Mouse (Mus musculus): Measurements from ENCODE around the gene Znrf4.
"Not testable (repeated sequence)": the region's sequence is repeated elsewhere in the genome, so short reads cannot be mapped to it uniquely, and the experiment has no call there.

Gene Znrf4

DNA sequence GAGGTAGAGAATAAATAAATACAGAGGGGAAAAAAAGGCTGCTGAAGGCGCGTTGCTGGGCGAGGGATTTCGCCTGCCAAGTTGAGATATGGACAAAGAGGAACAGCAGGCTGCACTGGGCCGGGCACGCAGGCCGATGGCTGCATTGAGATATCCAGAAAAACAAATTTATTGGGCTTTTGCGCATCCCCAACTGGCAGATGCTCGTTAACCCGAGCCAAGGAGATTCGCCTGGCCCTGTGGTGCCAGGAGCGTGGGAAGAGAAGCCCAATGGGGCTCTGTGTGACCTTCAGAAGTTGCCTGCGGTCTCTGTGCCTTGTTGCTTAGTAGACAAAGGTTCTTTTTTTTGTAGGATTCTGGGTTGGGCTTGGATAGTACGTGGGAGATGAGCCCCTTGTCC is 24.0 kb upstream of the Znrf4 start:
- DNase-seq (ENCODE audit: low spot score in 2 of 2), result no peak

DNA sequence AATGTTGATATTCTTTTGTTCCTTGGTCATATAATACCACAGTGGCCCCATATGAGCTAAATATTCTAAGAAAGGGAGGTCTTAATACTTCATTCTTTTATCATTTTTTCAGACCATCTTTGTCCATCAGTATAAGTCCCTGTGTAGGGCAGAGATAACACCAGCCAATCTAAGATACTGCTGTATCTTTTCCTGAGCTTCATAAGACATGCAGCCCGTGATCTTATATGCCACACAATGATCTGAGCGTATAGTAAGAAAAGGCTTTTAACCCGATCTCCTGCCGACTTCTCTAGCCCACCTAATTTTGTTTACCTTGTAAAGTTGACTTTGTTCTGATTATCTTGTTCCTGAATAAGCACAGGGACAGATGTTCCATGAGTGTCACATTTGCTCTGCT is 12.7 kb upstream of the Znrf4 start:
- DNase-seq (ENCODE audit: low spot score in 2 of 2), result no peak

DNA sequence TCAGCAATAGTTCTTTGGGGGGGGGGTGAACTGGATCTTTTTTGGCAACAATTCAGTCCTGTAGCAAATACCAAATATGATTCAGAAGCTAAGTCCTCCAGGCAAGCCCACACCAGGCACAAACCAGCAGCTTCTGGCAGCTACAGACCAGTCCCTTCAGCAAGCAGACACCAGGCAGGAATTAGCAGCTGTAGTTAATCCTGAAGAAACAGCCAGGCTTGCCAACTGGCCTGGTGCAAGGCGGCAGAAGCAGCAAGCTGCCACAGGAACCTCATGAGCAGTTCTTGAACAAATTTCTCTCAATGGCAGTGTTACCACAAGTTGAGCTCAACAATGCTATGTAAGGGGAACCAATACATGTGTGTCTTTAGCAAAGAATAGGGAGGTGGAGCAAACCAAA is 10.5 kb upstream of the Znrf4 start:
- no peak for DNase-seq (ENCODE audit: low spot score in 2 of 2)

DNA sequence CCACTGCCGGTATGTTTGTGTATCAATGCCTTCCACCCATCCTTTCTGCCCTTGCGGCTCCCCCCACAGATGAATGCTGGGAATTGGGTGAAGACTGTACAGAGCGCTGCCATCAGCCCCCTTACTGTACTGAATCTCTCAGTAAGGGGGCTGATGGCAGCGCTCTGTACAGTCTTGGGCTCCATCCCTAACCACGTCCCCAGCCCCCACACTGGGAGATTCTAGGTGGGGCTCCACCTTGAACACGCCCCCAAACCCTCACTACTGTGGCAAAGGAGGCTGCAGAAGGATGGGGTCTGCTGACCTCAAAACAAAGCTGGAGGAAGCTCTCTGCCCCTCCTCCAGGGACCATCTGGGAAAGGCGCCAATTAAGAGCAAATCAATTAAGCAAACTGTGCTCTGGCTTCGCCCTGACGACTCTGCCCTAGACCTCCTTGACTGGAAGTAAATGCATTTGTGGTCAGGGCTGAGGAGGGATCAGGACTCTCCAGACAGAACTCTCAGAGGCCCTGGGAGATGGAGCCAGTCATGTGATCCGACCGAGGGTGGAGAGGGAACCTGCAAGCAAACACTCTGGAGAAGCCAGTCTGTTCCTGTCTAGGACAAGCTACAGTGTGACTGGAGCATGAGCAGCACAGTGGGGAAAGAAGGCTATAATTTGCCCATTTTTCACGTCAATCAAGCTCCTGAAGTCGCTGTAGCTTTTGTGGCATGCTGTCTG is 3.6 kb upstream of the Znrf4 start:
- no peak for DNase-seq (ENCODE audit: low spot score in 2 of 2)

DNA sequence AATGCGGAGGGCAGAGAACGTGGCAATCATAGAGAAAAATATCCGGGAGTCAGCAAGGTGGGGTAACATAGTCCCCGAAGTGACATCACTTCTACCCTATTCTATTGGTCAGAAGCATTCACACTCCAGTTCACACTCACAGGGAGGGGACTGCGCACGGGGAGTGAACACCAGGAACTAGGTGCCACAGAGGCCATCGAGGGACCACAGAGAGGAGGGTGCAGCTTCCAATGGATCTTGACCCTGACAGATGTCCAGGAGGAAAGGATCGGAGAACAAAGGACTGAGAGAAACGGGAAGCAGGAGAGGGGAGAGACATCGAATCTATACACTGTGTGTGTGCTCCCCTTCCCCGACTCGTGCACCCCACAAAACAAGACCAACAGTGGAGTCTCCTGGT is 2.7 kb upstream of the Znrf4 start:
- no peak for DNase-seq (ENCODE audit: low spot score in 2 of 2)

DNA sequence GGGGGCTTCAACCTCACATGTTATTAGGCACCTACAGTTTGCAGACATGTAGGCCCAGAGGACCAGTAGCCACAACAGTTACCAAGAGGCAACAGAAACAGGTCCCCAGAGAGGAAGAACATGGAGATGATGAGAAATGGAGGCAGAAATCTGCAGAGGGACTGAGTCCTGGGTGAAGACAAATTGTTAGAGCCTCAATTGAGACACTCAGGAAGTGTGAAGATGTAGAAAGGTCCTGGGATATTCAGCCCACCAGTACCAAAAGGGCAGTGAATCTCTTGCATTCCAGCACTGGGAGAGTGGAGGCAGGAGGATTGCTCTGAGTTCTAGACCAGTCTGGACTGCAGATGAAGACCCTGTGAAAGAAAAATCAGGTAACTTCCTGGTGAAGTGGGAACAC is 2.1 kb upstream of the Znrf4 start:
- DNase-seq (ENCODE audit: low spot score in 2 of 2), result no peak

DNA sequence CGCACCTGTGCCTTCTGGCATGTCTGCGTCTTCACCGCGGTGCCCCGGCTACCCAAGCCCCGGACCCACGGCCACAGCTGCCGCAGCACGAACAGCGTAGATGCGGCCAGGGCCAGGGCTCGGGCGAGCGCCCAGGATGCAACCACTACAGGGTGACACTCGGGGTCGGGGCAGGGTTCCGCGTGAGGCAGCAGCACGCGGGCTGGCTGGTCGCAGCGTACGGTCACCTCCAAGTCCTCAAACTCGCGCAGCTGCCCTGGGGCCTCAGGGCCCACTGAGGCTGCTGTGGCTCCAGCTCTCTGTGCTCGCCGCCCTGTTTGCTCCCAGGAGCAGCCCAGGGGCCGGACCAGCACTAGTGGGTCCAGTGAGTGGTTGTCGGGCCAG is 532 bp downstream of the Znrf4 start:
- DNase-seq (ENCODE audit: low spot score in 2 of 2), result no peak

DNA sequence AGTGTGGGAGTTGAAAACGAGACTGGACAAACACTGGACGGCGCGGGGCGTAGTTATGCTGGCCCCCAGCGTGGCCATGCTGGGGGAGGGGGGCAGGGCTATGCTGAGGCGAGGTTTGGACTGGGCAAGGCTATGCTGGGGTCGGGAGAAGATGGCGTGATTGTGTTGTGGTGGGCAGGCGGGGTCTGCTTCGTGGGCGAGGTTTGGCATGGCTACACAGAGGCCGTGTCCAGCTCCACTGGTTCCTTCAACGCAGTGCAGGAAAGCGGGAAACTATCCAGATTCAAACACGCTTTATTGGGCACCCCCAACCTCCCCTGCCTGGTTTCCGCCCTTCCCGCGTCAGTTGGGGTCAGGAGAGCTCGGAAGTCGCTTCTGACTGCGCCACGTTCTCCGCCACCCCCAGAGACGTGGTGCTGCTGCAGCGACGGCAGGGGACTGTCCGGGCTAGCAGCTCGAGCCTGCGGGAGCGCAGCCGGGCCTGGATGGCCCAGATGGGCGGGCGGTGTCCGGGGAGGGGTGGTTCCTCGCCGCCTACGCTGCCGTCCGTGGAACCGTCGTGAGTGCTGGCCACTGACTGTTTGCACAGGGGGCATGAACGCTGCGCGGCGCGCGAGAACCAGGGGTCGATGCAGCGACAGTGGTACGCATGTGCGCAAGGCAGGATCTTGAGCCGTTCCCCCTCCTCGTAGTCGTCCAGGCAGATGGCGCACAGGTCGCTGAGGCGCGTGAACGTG is 1.1 kb downstream of the Znrf4 start:
- no peak for DNase-seq (ENCODE audit: low spot score in 2 of 2)

DNA sequence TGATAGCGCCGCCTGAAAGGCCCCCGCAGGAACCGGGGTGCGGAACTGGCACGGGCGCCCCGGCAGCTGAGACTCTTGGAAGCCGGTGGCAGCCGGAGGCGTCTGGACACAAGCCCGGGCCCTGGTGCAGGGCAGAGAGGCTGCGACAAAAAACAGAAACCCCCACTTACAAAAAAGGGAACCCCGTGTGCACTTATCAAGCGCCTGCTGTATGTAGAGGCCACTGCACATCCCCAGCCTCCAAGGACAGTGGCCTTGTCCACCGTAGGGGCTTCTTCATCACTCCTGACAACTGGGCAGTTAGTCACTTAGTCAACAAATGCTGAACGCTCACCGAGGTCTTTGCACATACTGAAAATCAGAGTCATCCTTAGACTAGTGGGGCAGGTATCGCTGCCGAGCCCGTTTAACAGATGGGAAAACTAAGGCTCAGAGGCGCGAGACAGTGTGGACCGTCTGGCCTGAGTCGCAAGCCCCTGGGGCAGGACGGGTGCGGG is 1.7 kb downstream of the Znrf4 start:
- DNase-seq (ENCODE audit: low spot score in 2 of 2), result no peak

DNA sequence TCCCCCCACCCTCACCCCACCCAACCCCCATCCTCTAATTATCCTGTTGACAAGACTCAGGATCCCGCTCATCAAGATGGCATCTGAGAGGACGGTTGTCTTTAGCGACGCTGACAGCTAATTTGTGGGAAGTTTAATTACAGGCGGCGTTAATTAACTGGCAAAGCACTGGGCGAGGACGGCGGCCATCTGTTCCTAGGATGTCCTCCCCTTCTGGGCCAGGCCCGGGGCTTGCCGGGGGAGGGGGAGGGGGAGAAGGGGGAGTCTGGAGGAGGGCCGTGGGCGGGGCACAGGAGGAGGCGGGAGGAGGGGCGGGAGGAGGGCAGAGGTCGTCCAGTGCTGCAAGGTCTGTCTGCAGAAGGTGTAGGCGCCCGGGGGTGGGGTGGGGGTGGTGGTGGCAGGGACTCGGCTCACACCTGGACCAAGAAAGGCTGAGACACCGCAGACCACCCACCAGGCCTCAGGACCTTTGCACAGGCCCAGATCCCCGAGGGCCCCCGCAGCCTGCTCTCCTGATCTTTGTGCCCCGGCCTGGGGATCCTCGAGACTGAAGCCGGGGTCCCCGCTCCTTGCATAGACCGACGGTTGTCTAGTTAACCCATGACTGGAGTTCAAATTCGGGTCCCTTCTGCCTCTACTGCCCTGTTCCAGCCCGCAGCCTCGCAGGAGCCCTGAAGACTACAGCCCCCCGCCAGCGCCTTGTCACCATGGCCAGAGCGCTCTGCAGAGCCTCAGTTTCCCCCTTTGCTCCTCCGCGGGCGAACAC is 2.3 kb downstream of the Znrf4 start:
- DNase-seq (ENCODE audit: low spot score in 2 of 2), result no peak

DNA sequence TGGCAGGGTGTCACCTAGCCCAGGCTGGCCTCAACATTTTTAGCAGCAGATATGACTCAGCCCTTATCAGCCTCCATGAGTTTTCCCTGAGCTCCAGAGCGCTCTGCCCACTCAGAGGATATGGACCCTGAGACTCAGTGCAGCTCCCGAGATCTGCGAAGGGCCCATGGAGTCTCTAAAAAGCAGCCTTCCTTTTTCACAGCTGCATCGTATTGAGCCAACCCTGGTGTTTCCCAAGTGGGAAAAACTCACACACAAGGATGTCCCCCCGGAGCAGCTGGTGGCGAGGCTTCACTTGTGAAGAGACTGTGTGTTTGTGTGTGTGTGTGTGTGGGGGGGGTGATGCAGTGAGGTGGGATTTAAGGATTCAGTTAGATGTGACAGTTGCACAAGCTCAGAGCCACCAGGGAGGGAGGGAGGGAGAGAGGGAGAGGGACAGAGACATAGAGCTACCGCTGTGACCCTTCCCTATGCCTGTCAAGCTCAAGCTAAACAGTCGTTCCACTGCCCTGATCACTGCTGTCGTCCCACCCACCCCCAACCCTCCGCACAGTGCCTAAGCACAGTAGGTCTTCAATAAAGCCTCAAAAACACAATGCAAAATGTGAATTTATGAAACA is 3.1 kb downstream of the Znrf4 start:
- DNase-seq (ENCODE audit: low spot score in 2 of 2), result no peak

DNA sequence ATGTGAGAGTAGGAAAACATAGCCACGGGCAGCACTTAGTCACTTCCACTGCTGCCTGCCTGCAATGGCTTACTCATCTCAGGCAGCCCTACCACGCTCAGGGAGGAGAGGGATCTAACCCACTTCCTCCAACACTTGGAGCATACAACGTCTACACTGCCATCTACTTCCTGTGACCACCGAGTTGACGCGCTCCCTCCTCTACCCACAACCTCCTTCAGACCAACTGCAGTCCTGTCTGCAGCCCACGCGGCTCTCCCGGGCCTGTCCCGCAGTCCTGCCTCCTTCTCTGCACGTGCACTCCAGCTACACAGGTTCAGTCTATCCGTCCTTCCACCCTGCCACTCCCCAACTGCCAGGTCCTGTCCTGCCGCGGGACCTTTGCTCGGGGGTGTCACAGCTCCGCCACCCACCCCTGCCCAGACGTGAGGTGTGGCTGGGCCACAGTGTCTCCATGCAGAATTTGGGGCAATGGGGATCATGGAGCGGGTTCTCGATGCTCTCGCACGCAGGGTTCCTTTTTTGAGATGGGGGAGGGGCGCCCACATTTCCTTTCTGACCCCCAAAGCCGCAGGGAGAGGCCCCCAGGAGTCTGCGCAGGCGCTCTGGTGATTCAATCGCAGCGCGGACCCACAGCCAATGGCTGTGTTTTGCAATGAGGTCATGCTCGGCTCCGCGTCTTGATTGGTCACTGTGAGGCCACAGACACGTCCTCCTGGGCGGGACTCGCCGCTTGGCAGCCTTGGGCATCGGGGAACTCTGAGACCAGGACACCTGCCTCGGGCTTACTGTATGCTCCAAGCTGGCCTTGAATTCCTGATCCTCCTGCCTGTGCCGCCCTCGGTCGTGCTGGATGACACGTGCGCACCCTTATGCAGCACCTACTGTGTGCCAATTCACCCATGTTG is 4.8 kb downstream of the Znrf4 start:
- peak; percentile 94 to 96 for DNase-seq (ENCODE audit: low spot score in 2 of 2)

DNA sequence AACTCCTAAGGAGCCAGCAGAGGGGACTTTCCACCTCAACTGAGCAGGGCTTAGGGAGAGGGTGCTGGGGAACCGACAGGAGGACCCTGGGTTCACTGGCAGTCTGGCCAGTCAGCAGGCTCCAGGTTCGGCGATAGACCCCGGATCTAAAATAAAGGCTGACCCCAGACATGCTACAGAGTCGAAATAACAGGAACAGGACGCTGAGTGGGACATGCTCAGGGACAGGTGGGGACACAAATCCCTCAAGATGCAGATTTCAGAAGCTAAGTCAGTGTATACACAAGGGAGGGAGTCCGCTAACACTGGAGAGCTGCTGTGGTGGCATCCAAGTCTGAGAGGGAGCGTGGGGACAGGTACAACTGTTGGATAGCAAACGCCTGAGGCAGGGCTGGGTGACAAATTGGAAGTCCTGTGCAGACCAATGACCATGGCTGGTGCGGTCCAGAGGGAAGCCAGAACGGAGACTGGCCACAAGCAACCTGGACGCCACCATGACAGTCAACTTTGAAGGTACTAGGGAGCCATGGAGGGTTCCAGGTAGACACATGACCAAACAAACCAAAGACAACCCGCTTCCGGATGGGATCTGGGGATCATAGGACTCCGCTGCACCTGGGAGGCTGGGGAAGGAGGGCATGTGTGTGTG is 5.7 kb downstream of the Znrf4 start:
- no peak for DNase-seq (ENCODE audit: low spot score in 2 of 2)

DNA sequence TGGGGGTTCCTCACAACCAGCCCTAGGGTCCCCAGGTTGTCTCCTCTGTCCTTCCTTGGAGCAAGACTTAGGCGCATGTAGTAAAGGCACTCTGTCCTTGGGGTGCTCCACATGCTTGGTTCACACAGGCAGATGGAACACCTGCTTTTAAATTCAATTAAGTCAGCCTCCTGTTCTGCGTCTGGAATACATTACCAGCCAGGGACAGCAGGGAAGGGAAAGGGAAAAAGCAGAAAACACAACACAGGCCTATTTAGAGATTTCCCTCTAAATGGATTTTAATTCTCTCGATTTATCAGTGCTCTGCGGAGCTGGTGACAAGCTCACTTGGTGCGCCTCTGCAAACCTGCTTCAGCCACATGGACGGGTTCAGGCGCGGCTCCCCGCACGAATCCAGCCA is 6.8 kb downstream of the Znrf4 start:
- DNase-seq (ENCODE audit: low spot score in 2 of 2), result no peak

DNA sequence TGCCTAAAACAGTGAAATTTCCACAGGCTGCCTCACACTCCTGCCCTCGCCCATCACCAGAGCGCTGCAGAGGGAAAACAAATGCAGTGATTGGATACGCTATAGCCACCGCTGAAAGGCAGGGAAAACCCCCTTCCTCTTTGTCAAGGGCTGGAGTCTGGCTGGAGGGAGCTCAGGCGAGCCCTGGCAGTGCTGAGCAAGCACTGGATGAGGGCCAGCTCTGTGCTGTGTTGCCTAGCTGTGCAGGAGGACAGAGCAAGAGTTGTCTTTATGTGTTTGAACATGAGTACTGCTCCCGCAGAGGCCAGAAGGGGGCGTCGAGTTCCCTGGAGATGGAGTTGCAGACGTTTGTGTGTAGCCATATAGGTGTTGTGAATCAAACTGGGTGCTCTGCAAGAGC is 9.7 kb downstream of the Znrf4 start:
- DNase-seq (ENCODE audit: low spot score in 2 of 2), result no peak

DNA sequence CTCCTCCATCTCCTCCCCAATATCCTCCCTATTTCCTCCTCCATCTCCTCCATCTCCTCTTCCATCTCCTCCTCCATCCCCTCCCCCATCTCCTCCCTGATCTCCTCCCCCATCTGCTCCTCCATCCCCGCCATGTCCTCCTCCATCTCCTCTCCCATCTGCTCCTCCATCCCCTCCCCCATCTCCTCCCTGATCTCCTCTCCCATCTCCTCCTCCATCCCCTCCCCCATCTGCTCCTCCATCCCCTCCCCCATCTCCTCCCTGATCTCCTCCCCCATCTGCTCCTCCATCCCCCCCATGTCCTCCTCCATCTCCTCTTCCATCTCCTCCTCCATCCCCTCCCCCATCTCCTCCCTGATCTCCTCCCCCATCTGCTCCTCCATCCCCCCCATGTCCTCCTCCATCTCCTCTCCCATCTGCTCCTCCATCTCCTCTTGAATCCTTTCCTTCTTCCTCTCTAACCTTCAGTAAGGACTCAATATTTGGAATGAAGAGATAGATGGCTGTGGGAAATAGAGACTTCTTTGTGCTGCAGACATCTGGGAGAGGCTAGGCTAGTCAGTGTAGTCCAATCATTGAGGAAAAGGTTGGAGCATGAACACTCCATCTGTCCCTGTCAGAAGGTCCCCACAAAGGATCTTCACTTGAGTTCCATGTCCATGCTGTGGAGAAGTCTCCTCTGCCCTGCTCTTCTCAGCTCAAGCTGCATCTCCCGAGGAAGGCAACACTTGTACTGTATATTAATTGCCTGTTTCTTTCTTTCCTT is 10.4 kb downstream of the Znrf4 start:
- DNase-seq (ENCODE audit: low spot score in 2 of 2), result not testable (repeated sequence)

DNA sequence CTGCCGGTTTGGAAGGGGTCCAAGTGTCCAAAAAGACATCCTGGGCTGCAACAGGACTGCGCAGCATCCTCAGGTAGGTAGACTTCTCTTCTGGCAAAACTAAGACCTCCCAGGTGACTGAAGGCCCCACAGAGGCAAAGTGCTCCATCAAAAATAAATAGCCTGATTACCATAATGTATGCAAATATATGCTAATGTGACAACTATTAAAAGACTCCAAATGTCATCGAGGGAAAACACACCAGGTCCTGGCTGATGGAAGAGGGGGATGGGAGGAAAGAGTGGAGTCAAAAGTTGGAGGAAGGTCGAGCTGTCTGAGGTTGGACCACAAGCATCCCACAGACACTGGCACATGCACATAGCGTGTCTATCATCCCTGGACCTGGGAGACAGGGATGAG is 13.0 kb downstream of the Znrf4 start:
- no peak for DNase-seq (ENCODE audit: low spot score in 2 of 2)

DNA sequence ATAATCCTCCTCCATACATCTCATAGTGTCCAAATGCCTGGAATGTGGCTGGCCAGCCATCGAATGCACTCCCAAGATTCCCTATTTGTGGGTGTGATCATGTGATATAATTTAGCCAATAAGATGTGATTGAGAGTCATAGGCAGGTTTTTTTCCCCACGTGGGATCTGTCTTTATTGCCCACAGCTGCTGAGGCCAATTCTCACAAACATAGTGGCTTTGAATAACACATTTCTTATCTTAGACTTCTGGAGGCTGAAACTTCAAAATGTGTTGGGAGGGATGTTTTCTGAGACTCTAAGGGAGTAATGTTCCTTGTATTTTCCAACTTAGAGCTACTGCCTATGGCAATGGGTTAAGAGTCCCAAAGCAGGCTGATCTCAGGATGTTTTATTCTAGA is 17.8 kb downstream of the Znrf4 start:
- DNase-seq (ENCODE audit: low spot score in 2 of 2), result no peak

DNA sequence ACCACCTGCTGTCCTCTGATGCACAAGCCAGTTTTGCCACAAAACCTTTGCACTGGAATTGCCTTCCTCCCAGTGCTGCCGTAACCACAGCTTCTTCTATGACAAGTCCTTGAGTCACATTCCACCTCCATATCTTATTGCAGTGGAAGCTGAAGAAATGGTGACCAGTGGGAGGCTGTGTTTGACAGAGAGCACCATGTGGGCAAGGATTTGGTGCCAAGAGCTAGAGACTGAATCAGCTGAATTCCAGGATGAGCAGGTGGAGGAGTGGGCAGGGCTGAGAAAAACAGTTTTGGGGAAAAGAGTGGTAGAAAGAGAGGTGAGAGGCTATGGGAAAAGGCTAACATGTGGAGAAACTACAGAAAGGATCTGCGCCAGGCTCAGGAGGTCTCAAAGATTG is 18.4 kb downstream of the Znrf4 start:
- no peak for DNase-seq (ENCODE audit: low spot score in 2 of 2)

Measured in thymus, postnatal 10 days (tissue).